Mouse (Mus musculus) C2C12 (cell line): ENCODE data around the gene Chia1.

Source experiments
- CEBPB ChIP-seq: IDR thresholded peaks from one replicate; pipeline ENCODE4 v1.6.1; 2011; ENCODE audit warnings: low read depth, mild to moderate bottlenecking, control low read depth, moderate library complexity
- CTCF ChIP-seq: IDR thresholded peaks from one replicate; pipeline ENCODE4 v1.5.1; 2011; ENCODE audit not compliant: control insufficient read depth, insufficient read depth, insufficient read length
- MAX ChIP-seq: IDR thresholded peaks from one replicate; pipeline ENCODE4 v1.6.1; 2011; ENCODE audit warnings: mild to moderate bottlenecking, control low read depth
- MYOG ChIP-seq: IDR thresholded peaks from one replicate; pipeline ENCODE4 v1.6.1; 2011; ENCODE audit not compliant: control insufficient read depth, insufficient read length; ENCODE audit errors: extremely low read depth
- USF1 ChIP-seq: IDR thresholded peaks from one replicate; pipeline ENCODE4 v1.6.1; 2011; ENCODE audit warnings: low read depth, mild to moderate bottlenecking, control low read depth, moderate library complexity

- TF ChIP-seq CTCF (no peak), CEBPB (no peak), MAX (no peak), MYOG (no peak), USF1 (no peak)
Observed at GRCm38 (mm10) chr3:106154413-106154812, 41.4 kb downstream of the Chia1 start.
